Mouse (Mus musculus): ENCODE results near the gene Dock8. TPM values are rescaled to one million over a fixed set of nuclear protein-coding genes. Genes with fewer than 3 reads are reported as not detected.

Gene Dock8
- total RNA-seq, 2 experiments from 2014 or later, result 11.4 to 13.9 TPM

DNA sequence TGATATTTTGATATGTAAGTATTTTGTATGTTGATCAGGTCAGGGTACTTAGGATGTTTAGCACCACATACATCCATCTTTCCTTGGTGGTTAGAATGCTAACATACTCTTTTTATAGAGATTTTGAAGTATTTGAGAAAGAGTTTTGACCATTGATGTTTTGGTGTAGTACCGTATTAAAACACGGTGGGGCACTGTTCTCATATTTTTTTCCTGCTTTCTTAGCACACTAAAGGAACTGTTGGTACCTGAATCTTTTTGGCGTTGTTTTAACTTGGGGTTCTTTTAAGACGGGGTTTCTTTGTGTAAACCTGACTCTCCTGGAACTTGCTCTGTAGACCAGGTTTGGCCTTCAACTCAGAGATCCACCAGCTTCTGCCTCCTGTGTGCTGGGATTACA, 133.0 kb downstream of the Dock8 start:
- peak; percentile 53 for DNase-seq

DNA sequence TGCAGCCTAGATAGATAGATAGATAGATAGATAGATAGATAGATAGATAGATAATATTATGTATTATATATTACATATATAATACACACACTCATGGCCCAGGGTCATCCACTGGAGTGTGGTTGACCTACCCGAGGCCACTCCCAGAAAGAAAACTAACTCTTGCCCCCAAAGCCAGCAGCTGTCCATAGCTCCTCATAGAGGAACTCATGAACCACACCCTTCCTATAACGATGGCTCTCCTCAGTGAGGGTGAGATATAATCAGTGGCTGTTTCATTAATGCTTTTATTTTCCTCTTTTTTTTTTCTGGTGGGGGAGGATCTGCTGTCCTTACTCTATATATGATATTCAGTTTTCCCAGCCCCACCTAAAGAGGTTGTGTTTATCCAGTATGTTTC, 134.6 kb downstream of the Dock8 start:
- DNase-seq, result no peak

DNA sequence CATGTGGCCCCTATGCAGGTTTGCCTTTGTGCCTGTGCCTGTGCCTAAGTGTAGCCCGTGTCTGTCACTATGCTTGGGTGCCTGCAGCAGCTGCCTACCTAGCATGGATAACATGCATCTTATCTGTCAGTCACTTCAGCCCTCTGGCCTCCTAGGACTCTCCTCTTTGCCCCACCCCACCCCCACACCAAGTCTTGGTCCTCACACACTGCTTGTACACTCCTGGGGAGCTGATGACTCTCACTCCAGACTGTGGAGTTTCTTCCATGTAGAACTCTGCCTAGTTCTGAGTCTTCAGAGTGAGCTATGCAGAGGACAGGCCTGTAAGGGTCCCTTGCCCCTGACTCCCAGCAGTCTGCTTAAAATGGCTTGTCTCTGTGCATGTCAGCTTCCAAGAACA, 136.8 kb downstream of the Dock8 start:
- no peak for DNase-seq

DNA sequence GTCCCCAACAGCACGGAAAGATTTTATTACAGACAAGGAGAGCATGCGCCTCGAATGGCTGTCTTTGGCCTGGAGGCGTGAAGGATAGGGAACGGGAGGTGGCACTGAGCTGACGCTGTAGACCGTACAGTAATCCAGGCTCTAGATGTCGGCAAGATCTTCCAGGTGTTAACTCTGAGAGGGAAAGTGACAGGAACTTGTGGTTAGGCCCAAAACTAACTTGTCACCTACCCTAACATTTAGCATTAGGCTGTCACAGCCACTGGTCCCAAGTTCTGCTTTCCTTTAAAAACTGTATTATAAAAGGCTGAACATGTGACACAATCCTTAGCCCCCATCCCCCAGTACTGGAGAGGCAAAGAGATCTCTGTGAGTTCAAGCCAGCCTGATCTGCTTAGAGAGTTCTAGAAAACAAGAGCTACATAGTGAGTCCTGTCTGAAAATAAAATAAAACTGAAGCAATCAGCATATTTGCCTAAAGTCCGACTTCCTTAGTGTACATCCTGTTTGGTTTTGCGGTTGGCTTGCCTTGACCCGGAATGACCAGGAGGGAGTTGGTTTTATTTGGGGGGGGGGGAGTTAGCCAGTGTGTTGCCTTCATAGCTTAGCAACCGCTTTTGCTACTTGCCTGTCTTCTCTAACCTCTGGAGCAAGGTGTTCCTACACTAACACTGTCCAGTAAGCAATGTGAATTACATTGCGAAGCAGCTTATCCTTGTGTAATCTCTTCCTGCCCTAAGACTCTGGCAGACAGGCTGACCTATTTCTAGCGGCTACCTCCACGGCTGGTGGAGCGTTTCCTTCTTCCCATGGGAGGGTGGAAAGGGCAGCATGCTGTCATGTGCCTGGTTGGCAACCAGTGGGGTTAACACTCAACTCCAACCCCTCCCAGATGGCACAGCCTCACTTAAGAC, 138.8 kb downstream of the Dock8 start:
- no peak for DNase-seq

DNA sequence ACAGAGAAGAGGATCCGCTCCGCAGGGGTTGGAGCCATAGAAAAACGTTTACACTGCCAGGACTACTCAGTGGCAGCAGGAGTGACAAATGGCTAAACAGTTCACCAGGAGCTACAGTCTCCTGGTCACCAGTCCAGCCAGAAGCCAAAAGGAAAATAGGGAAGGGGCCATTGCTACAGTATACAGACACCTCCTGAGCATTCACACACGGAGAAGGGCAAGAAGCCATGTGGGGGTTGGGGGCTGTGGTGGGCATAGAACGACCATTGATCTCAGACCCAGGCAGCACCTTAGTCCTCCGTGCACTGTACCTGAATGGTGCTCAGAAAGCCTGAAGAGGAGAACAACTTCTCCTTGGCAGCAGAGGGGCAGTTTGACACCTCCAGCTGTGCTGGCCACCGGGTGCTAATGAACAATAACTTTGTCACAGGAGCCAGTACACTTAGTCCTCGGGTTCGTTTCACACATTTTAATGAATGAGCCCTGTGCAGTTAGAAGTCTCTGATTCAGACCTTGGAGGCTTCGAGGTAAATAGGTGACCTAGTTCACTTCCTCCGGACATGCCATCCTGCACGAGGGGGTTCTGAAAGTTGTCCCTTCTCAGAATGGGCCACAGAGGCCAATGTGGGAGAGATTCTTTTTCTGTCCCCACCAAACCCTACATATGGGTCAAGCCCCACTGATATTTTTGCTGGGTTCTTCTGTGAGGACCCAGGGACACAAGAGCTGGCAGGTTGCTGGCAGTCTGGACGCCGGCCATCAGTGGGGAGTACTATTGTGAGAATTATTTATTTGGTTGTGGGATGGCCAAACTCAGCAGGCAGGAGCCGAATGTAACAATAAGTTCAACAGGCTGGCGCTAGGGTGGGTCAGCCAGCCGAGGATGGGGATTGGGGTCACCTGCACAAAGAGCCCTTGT, 145.0 kb downstream of the Dock8 start:
- DNase-seq, result no peak

DNA sequence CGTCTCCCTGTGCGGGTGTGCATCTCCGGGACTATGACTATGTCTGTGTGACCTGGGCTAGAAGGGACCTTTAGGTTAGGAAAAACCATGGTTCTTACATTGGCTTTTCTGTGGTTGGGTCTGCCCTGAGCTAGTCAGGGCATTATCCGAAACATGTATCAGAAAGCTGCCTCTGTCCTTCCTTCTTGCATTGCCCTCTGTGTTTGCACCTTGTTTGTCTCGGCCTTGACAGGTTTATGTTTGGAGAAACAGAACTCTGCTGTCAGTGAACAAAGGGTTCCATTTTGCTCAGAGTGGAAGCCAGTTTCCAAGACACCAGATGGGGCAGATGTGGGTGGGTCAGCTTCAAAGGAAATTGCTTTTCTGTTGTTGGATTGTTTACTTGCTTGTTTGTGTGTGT, 145.8 kb downstream of the Dock8 start:
- DNase-seq, result no peak

DNA sequence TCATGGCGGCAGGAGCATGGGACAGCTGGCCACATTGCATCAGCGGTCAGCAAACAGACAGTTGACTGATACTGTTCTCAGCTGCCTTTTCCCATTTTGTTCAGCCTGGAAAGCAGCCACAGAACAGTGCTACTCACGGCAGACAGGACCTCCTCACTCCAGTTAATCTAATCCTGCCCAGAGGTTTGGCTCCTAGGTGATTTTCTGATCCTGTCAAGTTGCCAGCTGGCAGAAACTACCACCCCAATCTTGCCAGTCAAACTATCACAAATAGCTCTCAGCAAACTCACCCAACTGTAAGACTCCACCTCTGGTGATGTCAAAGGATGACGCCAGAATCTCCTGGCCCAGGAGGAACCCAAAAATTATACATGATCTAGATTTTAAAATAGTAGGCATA, 146.8 kb downstream of the Dock8 start:
- peak; percentile 44 for DNase-seq

DNA sequence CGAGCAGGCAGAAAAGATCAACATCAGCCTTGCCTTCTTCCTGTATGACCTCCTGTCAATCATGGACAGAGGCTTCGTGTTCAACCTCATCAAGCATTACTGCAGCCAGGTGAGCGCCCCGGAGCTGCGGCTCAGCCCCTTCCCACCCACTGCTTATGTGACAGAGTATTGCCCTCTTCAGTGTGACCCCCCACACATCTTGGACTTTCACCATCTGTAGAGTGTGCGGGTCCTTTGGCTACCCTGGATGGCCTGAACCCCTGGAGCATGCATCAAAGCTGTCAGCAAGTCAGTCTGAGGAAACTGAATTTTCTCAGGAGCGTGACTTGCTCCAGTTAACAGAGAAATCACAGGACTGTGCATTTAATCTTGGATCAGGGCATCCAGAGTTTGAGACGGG, 150.5 kb downstream of the Dock8 start:
- no peak for DNase-seq

DNA sequence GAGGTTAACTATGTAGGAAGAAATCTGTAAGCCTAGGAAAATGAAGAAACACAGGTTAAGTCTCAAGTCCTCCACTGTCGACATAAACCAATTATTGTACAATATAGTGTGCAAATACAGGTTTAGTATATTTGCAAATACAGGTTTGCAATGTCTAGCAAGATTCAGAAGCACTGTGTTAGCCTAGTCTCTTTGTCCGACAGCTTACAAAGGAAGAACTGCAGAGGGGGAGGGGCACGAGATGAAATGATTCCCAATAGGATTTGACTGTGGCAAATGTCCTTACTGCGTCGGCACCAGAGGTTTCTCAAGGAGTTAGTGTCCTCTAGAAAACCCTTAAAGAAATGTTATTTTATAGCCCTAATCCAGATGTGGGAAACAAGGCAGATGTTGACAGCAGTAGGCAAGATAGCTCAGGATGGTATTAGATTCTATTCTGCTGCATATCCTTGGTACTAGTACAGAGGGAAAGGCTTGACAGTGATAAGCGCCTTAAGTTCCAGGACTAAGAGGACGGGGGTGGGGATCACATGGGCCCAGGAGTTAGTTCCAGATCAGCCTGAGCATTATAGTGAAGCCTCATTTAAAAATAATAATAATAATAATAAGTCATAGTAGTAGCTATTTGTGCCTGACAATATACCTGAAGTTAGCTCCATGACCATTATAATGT, 155.3 kb downstream of the Dock8 start:
- DNase-seq, result no peak

DNA sequence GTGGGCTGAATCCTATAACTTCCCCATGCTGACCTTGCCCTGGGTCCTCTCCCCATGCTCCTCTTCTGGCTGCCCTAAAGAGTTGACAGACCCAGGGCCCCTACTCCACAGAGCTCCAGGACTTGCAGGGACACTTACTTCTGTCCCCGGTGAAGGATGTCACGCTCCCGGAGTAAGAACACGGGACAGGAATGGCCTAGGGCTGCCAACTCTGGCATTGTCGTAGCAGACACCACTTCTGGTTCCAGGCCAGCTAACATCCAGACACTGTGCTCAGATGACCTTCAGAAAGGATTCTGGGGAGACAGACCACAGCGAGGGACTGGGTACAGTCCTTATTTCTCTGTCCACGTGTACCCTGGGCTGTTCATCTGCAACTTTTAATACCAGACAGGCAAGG, 155.9 kb downstream of the Dock8 start:
- DNase-seq, result peak; percentile 60

DNA sequence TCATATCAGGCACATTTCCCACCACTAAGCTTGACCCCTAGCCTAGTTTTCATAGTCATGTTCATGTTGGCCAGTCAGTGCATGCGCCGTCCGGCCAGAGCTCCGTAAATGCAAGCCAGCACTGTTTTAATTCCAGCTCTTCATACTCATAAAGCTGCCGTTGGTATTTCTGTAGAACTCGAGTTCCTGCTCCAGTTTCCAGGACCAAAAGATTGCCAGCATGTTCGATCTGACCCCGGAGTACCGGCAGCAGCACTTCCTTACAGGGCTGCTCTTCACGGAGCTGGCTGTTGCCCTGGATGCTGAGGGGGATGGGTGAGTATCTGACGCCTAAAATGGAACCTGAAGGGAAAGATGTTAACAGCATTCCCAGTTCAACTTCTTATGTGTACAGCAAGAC, 156.4 kb downstream of the Dock8 start:
- peak; percentile 18 for DNase-seq

DNA sequence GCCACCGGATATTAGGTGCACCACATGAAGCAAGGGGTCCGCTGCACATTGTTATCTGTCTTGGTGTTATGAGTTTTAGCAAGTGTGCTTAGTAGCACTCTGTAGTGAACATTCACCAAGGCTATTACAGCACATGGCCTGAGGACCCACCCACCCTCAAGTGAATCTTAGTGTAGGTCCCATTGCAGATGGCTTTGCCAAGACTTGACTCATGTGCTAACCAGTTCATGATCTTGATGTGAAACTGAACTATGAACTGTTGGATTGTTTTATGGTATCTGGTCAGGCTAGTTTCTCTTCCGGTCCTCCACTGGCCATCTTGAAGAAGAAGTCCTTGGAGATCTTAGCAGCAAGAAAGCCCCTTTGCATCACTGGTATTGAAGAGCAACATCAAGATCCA, 162.9 kb downstream of the Dock8 start:
- DNase-seq, result no peak

DNA sequence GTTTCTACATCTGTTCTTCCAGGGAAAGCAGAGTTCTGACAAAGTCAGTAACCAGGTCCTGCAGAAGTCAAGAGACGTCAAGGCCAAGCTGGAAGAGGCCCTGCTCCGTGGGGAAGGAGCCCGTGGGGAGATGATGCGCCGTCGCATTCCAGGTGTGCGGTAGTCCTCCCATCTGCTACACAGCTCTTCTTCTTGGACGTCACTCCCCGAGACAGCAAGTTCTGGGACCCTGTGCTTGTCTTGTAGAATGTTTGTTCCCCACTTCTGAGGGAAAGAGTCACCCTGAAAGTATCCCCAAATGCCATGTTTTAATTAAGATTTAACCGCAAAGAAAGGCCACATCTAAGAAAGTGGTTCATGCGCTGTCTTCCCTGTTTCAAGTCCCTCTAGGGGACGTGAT, 164.1 kb downstream of the Dock8 start:
- no peak for DNase-seq

DNA sequence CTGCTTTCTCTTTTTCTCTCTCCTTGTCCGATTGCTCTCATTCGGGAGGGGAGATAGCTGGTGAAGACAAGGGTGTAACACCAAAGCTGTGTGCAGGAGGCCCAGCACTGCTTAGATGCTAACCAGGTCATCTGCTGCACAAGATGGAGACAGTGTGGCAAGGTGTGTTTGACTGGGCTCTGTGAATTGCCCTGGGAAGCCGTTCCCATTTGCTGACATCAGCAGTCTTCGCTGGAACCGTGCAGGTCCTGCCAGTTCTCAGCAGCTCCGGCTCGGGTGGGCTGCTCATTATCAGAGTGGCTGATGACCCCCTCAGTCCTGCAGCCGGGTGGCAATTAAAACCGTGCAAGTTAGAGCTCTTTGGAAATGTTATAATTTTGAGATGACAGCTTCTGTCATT, 167.1 kb downstream of the Dock8 start:
- no peak for DNase-seq

DNA sequence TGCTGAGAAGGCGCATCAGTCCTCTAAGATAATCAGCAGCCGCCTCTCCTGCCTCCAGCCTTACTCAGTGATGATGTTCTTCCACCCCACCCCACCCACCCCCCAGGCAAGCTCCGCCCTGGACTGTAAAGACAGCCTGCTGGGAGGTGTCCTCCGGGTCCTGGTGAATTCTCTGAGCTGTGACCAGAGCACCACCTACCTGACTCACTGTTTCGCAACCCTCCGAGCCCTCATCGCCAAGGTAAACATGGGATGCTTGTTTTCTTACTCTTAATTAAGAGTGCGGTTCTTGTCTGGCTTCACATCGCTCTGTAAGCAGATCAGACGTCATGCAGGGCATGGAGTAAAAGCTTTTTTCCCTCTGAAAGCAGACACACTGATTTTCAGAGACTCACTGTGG, 172.1 kb downstream of the Dock8 start:
- no peak for DNase-seq

DNA sequence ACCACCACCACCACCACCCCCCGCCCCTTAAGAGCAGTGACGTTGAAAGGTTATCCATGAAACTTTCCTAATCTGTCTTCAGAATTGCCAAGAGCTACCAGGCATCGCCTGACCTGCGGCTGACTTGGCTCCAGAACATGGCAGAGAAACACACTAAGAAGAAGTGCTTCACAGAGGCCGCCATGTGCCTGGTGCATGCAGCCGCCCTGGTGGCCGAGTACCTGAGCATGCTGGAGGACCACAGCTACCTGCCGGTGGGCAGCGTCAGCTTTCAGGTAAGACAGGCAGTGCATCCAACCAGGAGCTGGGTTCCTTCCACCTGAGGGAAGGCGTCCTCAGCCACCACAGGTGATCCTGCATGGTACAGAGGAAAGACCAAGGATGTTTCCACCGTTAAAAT, 177.4 kb downstream of the Dock8 start:
- no peak for DNase-seq

DNA sequence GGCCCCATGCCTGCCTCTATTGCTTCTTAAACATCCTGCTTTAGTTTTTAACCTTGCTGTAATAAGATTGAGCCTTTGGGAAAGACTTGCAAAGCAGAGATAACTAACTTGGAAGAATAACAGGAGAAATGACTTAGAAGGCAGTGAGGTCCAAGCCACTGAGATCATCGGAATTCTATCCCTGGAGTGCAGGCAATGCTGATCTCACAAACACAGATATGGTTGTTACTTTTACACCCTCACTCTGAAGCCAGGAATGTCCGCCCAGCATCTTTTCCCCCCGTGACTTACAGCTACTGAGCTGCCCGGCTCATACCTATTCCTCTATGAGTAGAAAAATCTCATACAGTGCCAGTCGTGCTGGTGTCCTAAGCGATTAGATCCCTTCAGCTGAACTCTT, 180.7 kb downstream of the Dock8 start:
- DNase-seq, result peak; percentile 55

DNA sequence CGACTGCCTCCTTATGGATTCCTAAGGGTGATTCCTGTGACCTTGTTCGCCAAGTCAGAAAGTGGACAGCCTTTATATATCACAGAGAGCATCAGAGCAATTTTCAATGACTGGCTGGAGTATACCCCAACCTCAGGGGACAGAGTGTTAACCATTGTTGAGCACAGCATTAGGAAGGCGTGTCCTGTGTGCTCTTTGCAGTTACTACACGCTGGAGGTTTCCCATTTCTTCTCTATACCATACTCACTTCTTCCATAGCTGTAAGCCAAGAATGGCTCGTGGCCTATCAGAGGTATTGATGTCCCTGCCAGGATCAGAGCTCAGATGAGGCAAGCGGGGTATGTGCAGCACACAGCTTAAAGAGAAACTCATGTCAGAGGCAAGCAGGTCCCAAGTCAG, 181.2 kb downstream of the Dock8 start:
- DNase-seq, result peak; percentile 31

DNA sequence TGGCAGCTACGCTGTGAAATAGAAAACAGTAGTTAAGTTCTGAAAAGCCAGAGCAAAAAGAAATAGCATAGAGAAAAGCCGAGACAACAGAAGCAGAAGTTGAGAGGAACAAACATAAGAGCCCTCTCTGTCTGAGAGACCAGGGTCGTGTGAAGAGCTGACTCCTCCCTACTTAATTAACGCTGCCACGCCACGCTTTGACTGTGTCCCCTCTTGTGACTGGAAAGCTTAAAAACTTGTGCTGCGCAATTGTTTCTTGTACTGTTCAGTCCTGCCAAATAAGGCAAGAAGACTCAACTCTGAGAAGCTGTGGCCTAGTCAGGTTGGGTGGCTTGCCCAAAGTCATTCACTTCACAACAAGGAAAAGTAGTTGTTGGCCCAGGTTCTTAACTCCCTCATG, 184.7 kb downstream of the Dock8 start:
- no peak for DNase-seq

DNA sequence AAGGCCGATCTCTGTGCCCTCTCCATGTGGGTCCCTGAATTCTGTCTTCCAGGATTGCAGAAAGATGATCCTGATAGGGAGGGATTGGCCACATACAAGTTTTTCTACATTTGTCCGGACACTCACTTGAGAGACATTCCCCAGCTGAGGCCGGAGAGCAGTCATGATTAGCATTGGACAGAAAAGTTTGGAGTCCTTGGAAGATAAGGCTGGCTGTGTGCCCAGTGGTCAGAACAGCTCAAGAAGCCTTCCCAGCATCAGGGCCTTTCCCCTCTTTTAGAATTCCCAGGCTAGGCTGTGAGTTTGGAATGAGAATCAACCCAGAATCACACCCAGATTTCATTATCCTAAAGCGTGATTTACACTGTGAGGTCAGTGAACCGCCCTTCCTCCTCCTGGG, 187.0 kb downstream of the Dock8 start:
- peak; percentile 74 for DNase-seq

DNA sequence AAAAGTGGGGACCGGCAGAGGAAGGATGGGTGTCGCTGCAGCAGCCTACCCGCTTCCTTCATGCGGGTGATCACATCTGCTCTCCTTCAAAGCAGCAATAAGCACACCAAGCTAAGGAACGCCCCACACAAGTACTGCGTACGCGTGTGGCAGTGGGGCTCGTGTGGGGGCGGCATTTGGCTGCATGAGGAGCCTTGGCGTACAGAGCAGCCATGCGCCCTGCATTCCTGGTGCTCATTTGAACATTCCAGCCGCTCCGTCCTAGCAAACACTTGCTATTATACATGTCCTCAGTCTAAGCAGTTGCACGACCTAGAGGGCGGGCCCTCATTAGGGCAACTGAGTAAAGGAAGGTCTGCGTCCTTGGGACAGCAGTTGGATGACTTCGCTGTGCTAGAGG, 188.3 kb downstream of the Dock8 start:
- DNase-seq, result no peak

DNA sequence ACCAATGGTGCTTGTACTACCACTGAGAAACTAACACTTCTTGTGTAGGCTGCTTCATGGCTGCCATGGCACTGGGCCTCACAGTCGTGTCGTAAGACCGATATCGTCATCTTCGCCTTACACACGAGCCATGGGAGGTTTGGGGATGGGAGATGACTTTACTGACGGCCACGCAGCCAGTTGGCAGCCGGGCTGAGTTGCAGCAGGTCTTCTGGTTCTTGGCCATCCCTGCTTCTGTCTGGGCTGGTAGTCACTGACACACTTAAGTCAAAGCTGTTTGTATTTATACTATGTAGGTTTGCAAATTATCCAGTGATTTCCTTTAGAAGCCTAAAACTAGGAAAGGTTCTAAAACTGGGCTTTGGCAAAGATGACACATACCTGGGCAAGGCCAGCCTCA, 194.4 kb downstream of the Dock8 start:
- DNase-seq, result no peak

Measured in heart, postnatal 4 days (tissue).